In genomic region chr4:100175594-100175993, GRCm38 (mm10) we compare ENCODE assay signal across 22 mouse cellular contexts.
A peak's percentile ranks its signal among the peaks of the same experiment; 100 is the strongest.
DNase-seq lines count a peak whose midpoint lies in the region.
"Had no signal": no experiment of that assay in that cellular context is flagged by ENCODE, and none has a peak within 500 bp of the region (broad histone marks: within the 10 kb centered on the region; RNA-seq: fewer than 3 reads in every experiment).

No protein-coding gene starts in this region.

- H3K4me3 ChIP-seq in embryonic facial prominence, embryonic 10.5 days, result no peak overlapping the region
- H3K4me3 ChIP-seq: embryonic facial prominence, embryonic 15.5 days; forebrain, embryonic 13.5 days; hindbrain, embryonic 13.5 days; limb, embryonic 12.5 days; liver, embryonic 15.5 days had no signal

- no peaks in the 10 kb centered on the region for H3K9me3 ChIP-seq in embryonic facial prominence, embryonic 10.5 days
- H3K9me3 ChIP-seq: embryonic facial prominence, embryonic 15.5 days; forebrain, embryonic 13.5 days; G1E; hindbrain, embryonic 13.5 days; limb, embryonic 12.5 days; liver, embryonic 15.5 days had no signal

- peaks cover 38% of the 10 kb centered on the region for H3K4me1 ChIP-seq in embryonic facial prominence, embryonic 10.5 days
- H3K4me1 ChIP-seq: liver, embryonic 15.5 days had no signal

- intact Hi-C loops in gastrocnemius, postnatal 14 days (cut with DNase I; ENCODE audit: low total_unique reads), result no loop called here
- intact Hi-C loops in heart, postnatal 25 days (cut with DNase I), result no loop called here

- no peaks in the 10 kb centered on the region for H3K36me3 ChIP-seq in embryonic facial prominence, embryonic 10.5 days (replicated peaks)
- H3K36me3 ChIP-seq: embryonic facial prominence, embryonic 15.5 days; G1E; hindbrain, embryonic 13.5 days; limb, embryonic 12.5 days; liver, embryonic 15.5 days had no signal

- H3K27me3 ChIP-seq in embryonic facial prominence, embryonic 10.5 days (replicated peaks; ENCODE audit: low read depth, poor library complexity, severe bottlenecking), result no peaks in the 10 kb centered on the region
- H3K27me3 ChIP-seq: embryonic facial prominence, embryonic 15.5 days; forebrain, embryonic 13.5 days; hindbrain, embryonic 13.5 days; limb, embryonic 12.5 days; liver, embryonic 15.5 days had no signal

- WGBS in embryonic facial prominence, embryonic 10.5 days, result 91% methylated on average over 7 of the region's 7 CpGs

- DNase-seq in gastrocnemius, postnatal 14 days, result peak; percentile 12
- no peak for DNase-seq in gastrocnemius, adult 8-10 months (ENCODE audit: low spot score in 2 of 2)
- peak; percentile 34 for DNase-seq in heart, adult 8-10 months (ENCODE audit: low spot score)
- no peak for DNase-seq in heart, postnatal 4 days
- peak; percentile 65 for DNase-seq in fat pad, adult 2 months (ENCODE audit: extremely low read depth, low read depth, low spot score)
- DNase-seq in heart, postnatal 25 days (ENCODE audit: low spot score), result peak; percentile 23
- DNase-seq in embryonic facial prominence, embryonic 10.5 days (ENCODE audit: low spot score), result no peak
- DNase-seq: adrenal gland, adult 8-10 months; cerebellum, adult 2 months; cerebellum, postnatal 14 days; kidney, adult 9 months; kidney, postnatal 10 days; layer of hippocampus, adult 9-11 months; right cerebral cortex, adult 18-20 months; thymus, adult 2 months; thymus, postnatal 36 days had no signal

- H3K27ac ChIP-seq in embryonic facial prominence, embryonic 10.5 days (replicated peaks), result no peak overlapping the region
- H3K27ac ChIP-seq: embryonic facial prominence, embryonic 15.5 days; forebrain, embryonic 13.5 days; hindbrain, embryonic 13.5 days; limb, embryonic 12.5 days; liver, embryonic 15.5 days had no signal

Comparison
In these comparisons a context has a peak if more than half of its experiments do, and no peak if none do; other contexts are left out.
1. DNase-seq: peak in gastrocnemius, postnatal 14 days (single experiment), heart, adult 8-10 months (single experiment), fat pad, adult 2 months (single experiment) and heart, postnatal 25 days (single experiment); none in gastrocnemius, adult 8-10 months (0 of 2), heart, postnatal 4 days (single experiment) and embryonic facial prominence, embryonic 10.5 days (single experiment).